Mouse (Mus musculus): ENCODE data around the gene Fry. TPM values are rescaled to one million over a fixed set of nuclear protein-coding genes. Genes with fewer than 3 reads are reported as not detected.

Gene Fry
- polyA plus RNA-seq, 1 experiment = 2.1 TPM

DNA sequence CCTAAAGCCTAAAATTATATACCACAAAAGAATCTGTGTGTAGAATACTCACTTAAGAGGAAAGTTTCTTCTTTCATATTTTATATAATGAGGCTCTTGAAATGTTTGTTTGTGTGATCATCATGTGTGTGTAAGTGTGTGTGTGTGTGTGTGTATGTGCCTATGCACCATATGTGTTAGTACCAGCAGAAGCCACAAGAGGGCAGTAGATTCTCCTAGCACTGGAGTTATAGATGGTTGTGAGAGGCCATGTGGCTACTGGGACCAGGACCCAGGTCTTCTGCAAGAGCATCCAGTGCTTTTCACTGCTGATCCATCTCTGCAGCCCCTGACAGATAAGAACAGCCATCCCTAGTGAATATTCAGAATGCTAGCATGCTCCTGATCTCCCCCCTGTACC is 118.2 kb downstream of the Fry start:
- Histone ChIP-seq H3K79me2 (ENCODE audit: control insufficient read depth, insufficient read depth) (no peaks in the 10 kb centered on the region), H3K36me3 (ENCODE audit: control insufficient read depth, insufficient read depth) (no peaks in the 10 kb centered on the region), H3K4me2 (ENCODE audit: low read depth) (no peak overlapping the region), H3K4me3 (no peak overlapping the region), H3ac (ENCODE audit: control insufficient read depth, insufficient read length) (no peak overlapping the region), H3K27me3 (ENCODE audit: control insufficient read depth, insufficient read depth, insufficient read length) (no peaks in the 10 kb centered on the region)
- no peak for TF ChIP-seq SRF (IDR thresholded peaks at IDR 0.05; ENCODE audit: control insufficient read depth, insufficient read length, low read depth)
- TF ChIP-seq CEBPB (IDR thresholded peaks at IDR 0.05; ENCODE audit: insufficient read depth, poor library complexity, severe bottlenecking) = no peak
- TF ChIP-seq POLR2AphosphoS2 (IDR thresholded peaks at IDR 0.05; ENCODE audit: insufficient read length, low read depth) = no peak
- TF ChIP-seq MAX (IDR thresholded peaks at IDR 0.05; ENCODE audit: low read depth) = no peak
- TF ChIP-seq MYOG (IDR thresholded peaks at IDR 0.05; ENCODE audit: control insufficient read depth in 1 of 3, insufficient read depth in 1 of 3, insufficient read length in 2 of 3, low read depth in 2 of 3) = no peak
- TF ChIP-seq MYOD1 (IDR thresholded peaks at IDR 0.05; ENCODE audit: control insufficient read depth in 1 of 3, insufficient read length in 2 of 3, low read depth in 2 of 3) = no peak
- no peak for TF ChIP-seq E2F4 (IDR thresholded peaks at IDR 0.05; ENCODE audit: insufficient read depth)
- TF ChIP-seq POLR2A (IDR thresholded peaks at IDR 0.05; ENCODE audit: insufficient read length, low read depth) = no peak
- no peak for TF ChIP-seq TCF3 (IDR thresholded peaks at IDR 0.05; ENCODE audit: insufficient read length, low read depth)
- no peak for TF ChIP-seq REST (IDR thresholded peaks at IDR 0.05; ENCODE audit: insufficient read depth, insufficient read length)
- no peak for TF ChIP-seq TCF12 (IDR thresholded peaks at IDR 0.05; ENCODE audit: insufficient read depth, poor library complexity, severe bottlenecking)
- TF ChIP-seq USF1 (IDR thresholded peaks at IDR 0.05; ENCODE audit: low read depth) = no peak

DNA sequence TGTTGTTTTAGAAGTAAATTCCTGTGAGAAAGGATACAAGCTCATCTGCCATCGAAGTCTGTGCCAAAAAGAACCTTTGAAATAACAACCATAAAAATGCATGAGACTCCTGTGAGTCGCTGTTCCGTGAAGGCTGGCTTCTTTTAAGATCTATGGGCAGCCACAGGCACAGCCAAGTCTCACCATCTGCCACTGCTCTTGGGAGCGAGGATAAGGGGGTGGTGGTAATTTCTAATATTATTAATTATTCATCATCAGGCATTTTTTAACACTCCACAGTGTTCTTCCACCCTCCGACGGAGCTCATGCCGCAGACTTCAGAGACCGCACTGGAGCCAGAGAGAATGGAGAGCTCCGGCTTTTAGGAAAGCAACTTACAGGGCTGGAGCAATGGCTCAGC is 123.2 kb downstream of the Fry start:
- TF ChIP-seq CEBPB (IDR thresholded peaks at IDR 0.05; ENCODE audit: insufficient read depth, poor library complexity, severe bottlenecking) (no peak), TCF3 (IDR thresholded peaks at IDR 0.05; ENCODE audit: insufficient read length, low read depth) (no peak), SRF (IDR thresholded peaks at IDR 0.05; ENCODE audit: control insufficient read depth, insufficient read length, low read depth) (no peak), POLR2AphosphoS2 (IDR thresholded peaks at IDR 0.05; ENCODE audit: insufficient read length, low read depth) (no peak), USF1 (IDR thresholded peaks at IDR 0.05; ENCODE audit: low read depth) (no peak), MAX (IDR thresholded peaks at IDR 0.05; ENCODE audit: low read depth) (no peak), E2F4 (IDR thresholded peaks at IDR 0.05; ENCODE audit: insufficient read depth) (no peak), TCF12 (IDR thresholded peaks at IDR 0.05; ENCODE audit: insufficient read depth, poor library complexity, severe bottlenecking) (no peak), MYOD1 (IDR thresholded peaks at IDR 0.05; ENCODE audit: control insufficient read depth in 1 of 3, insufficient read length in 2 of 3, low read depth in 2 of 3) (no peak), POLR2A (IDR thresholded peaks at IDR 0.05; ENCODE audit: insufficient read length, low read depth) (no peak), MYOG (IDR thresholded peaks at IDR 0.05; ENCODE audit: control insufficient read depth in 1 of 3, insufficient read depth in 1 of 3, insufficient read length in 2 of 3, low read depth in 2 of 3) (no peak), REST (IDR thresholded peaks at IDR 0.05; ENCODE audit: insufficient read depth, insufficient read length) (no peak)
- Histone ChIP-seq H3K4me3 (no peak overlapping the region), H3K79me2 (ENCODE audit: control insufficient read depth, insufficient read depth) (no peaks in the 10 kb centered on the region), H3K36me3 (ENCODE audit: control insufficient read depth, insufficient read depth) (no peaks in the 10 kb centered on the region), H3K27me3 (ENCODE audit: control insufficient read depth, insufficient read depth, insufficient read length) (no peaks in the 10 kb centered on the region), H3ac (ENCODE audit: control insufficient read depth, insufficient read length) (no peak overlapping the region), H3K4me2 (ENCODE audit: low read depth) (no peak overlapping the region)

DNA sequence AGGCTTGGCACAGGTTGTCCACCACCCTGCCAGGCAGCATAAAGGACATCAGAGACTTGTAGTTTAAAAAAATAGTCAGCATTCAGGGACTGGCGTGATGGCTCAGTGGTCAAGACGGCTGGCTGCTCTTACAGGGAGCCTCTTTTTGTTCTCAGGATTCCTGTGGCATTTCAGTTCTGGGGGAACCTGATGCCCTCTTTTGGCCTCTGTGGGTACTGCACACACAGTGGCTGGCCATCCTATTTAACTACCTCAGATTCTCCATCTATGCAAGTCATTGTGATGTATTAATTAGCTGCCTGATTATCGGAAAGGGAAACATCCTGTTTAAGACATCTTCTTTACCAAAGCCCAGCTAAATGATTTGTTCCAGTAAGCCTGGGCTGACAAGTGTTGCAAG is 128.3 kb downstream of the Fry start:
- Histone ChIP-seq H3ac (ENCODE audit: control insufficient read depth, insufficient read length) (no peak overlapping the region), H3K79me2 (ENCODE audit: control insufficient read depth, insufficient read depth) (no peaks in the 10 kb centered on the region), H3K27me3 (ENCODE audit: control insufficient read depth, insufficient read depth, insufficient read length) (no peaks in the 10 kb centered on the region), H3K4me2 (ENCODE audit: low read depth) (no peak overlapping the region), H3K4me3 (no peak overlapping the region), H3K36me3 (ENCODE audit: control insufficient read depth, insufficient read depth) (no peaks in the 10 kb centered on the region)
- no peak for TF ChIP-seq CEBPB (IDR thresholded peaks at IDR 0.05; ENCODE audit: insufficient read depth, poor library complexity, severe bottlenecking)
- TF ChIP-seq TCF12 (IDR thresholded peaks at IDR 0.05; ENCODE audit: insufficient read depth, poor library complexity, severe bottlenecking) = no peak
- TF ChIP-seq SRF (IDR thresholded peaks at IDR 0.05; ENCODE audit: control insufficient read depth, insufficient read length, low read depth) = no peak
- TF ChIP-seq POLR2A (IDR thresholded peaks at IDR 0.05; ENCODE audit: insufficient read length, low read depth) = no peak
- no peak for TF ChIP-seq MAX (IDR thresholded peaks at IDR 0.05; ENCODE audit: low read depth)
- no peak for TF ChIP-seq USF1 (IDR thresholded peaks at IDR 0.05; ENCODE audit: low read depth)
- TF ChIP-seq E2F4 (IDR thresholded peaks at IDR 0.05; ENCODE audit: insufficient read depth) = no peak
- no peak for TF ChIP-seq MYOG (IDR thresholded peaks at IDR 0.05; ENCODE audit: control insufficient read depth in 1 of 3, insufficient read depth in 1 of 3, insufficient read length in 2 of 3, low read depth in 2 of 3)
- TF ChIP-seq MYOD1 (IDR thresholded peaks at IDR 0.05; ENCODE audit: control insufficient read depth in 1 of 3, insufficient read length in 2 of 3, low read depth in 2 of 3) = no peak
- TF ChIP-seq POLR2AphosphoS2 (IDR thresholded peaks at IDR 0.05; ENCODE audit: insufficient read length, low read depth) = no peak
- no peak for TF ChIP-seq REST (IDR thresholded peaks at IDR 0.05; ENCODE audit: insufficient read depth, insufficient read length)
- TF ChIP-seq TCF3 (IDR thresholded peaks at IDR 0.05; ENCODE audit: insufficient read length, low read depth) = no peak

DNA sequence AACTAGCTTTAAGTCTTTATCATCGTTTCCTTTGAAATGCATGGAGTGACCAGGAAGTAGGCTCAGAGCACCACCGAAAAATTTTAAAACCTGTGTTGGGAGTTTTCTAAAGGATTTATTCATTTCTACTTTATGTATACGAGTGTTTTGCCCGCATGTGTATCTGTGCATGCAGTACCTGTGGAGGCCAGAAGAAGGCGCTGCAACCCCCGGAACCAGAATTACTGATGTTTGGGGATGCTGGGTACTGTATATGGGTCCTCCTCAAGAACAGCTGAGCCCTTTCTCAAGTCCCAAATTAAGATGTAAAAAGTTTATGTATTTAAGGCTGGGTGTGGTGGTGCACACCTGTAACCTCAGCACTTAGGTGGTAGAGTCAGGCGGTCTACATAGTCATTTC is 139.3 kb downstream of the Fry start:
- Histone ChIP-seq H3K36me3 (ENCODE audit: control insufficient read depth, insufficient read depth) (no peaks in the 10 kb centered on the region), H3K79me2 (ENCODE audit: control insufficient read depth, insufficient read depth) (no peaks in the 10 kb centered on the region), H3K4me3 (no peak overlapping the region), H3K4me2 (ENCODE audit: low read depth) (no peak overlapping the region), H3K27me3 (ENCODE audit: control insufficient read depth, insufficient read depth, insufficient read length) (no peaks in the 10 kb centered on the region), H3ac (ENCODE audit: control insufficient read depth, insufficient read length) (no peak overlapping the region)
- TF ChIP-seq USF1 (IDR thresholded peaks at IDR 0.05; ENCODE audit: low read depth) = no peak
- no peak for TF ChIP-seq TCF12 (IDR thresholded peaks at IDR 0.05; ENCODE audit: insufficient read depth, poor library complexity, severe bottlenecking)
- no peak for TF ChIP-seq MYOD1 (IDR thresholded peaks at IDR 0.05; ENCODE audit: control insufficient read depth in 1 of 3, insufficient read length in 2 of 3, low read depth in 2 of 3)
- no peak for TF ChIP-seq MYOG (IDR thresholded peaks at IDR 0.05; ENCODE audit: control insufficient read depth in 1 of 3, insufficient read depth in 1 of 3, insufficient read length in 2 of 3, low read depth in 2 of 3)
- TF ChIP-seq MAX (IDR thresholded peaks at IDR 0.05; ENCODE audit: low read depth) = no peak
- TF ChIP-seq REST (IDR thresholded peaks at IDR 0.05; ENCODE audit: insufficient read depth, insufficient read length) = no peak
- no peak for TF ChIP-seq CEBPB (IDR thresholded peaks at IDR 0.05; ENCODE audit: insufficient read depth, poor library complexity, severe bottlenecking)
- no peak for TF ChIP-seq POLR2AphosphoS2 (IDR thresholded peaks at IDR 0.05; ENCODE audit: insufficient read length, low read depth)
- no peak for TF ChIP-seq E2F4 (IDR thresholded peaks at IDR 0.05; ENCODE audit: insufficient read depth)
- TF ChIP-seq POLR2A (IDR thresholded peaks at IDR 0.05; ENCODE audit: insufficient read length, low read depth) = no peak
- no peak for TF ChIP-seq TCF3 (IDR thresholded peaks at IDR 0.05; ENCODE audit: insufficient read length, low read depth)
- no peak for TF ChIP-seq SRF (IDR thresholded peaks at IDR 0.05; ENCODE audit: control insufficient read depth, insufficient read length, low read depth)
